Mouse (Mus musculus): ENCODE measurements around the gene Rab3il1.

DNA sequence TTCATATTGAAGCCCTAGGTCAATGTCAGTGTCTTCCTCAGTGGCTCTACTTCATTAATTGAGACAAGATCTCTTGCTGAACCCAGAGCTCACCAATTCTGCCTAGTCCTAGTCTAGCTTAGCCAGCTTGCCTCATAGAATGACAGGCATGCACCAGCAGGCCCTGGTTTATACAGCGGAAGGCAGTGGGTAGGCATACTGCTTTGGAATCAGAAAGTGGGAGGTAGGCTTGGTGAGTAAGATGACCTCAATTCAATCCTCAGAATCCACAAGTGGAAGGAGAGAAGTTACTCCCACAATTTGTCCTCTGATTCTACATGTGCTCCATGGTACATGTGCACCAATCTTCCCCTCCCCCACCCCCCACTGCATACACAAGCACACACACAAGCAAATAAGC is 2.2 kb downstream of the Rab3il1 start:
- TF ChIP-seq EP300 (IDR thresholded peaks at IDR 0.05; ENCODE audit: low read depth in 1 of 2, low read length in 2 of 2) = no peak
- TF ChIP-seq RAD21 (IDR thresholded peaks at IDR 0.05; ENCODE audit: low read depth, low read length) = no peak
- no peak for TF ChIP-seq CHD2 (IDR thresholded peaks at IDR 0.05; ENCODE audit: low read length)
- TF ChIP-seq BHLHE40 (IDR thresholded peaks at IDR 0.05; ENCODE audit: borderline replicate concordance, low read depth, low read length) = no peak
- TF ChIP-seq TAL1 (IDR thresholded peaks at IDR 0.05; ENCODE audit: low read length) = no peak
- TF ChIP-seq CTCF (IDR thresholded peaks at IDR 0.05 in 2 of 3, conservative IDR thresholded peaks at IDR 0.05 in 1 of 3; ENCODE audit: control insufficient read depth in 1 of 3, insufficient read depth in 1 of 3, low read depth in 2 of 3, low read length in 3 of 3, poor library complexity in 1 of 3, severe bottlenecking in 1 of 3) = no peak
- no peak for TF ChIP-seq POLR2A (IDR thresholded peaks at IDR 0.05; ENCODE audit: control insufficient read depth in 1 of 2, insufficient read depth in 1 of 2, low read depth in 1 of 2, low read length in 2 of 2, poor library complexity in 1 of 2)
- no peak for TF ChIP-seq ZNF384 (IDR thresholded peaks at IDR 0.05; ENCODE audit: low read depth, low read length)
- no peak for TF ChIP-seq SIN3A (IDR thresholded peaks at IDR 0.05; ENCODE audit: low read length)
- TF ChIP-seq ZKSCAN1 (IDR thresholded peaks at IDR 0.05; ENCODE audit: low read depth, low read length) = no peak
- TF ChIP-seq NRF1 (IDR thresholded peaks at IDR 0.05; ENCODE audit: insufficient read depth, low read depth, low read length, poor library complexity, severe bottlenecking) = no peak

Measured in MEL (cell line).